Mouse (Mus musculus) gonadal fat pad, adult 2 months (tissue): ENCODE data around the gene Rtp3. TPM values are rescaled to one million over a fixed set of nuclear protein-coding genes. Genes with fewer than 3 reads are reported as not detected.

Experiments used
- DNase-seq: peaks from one replicate; pipeline ENCODE4 v3.0.0-alpha.2; 2012; ENCODE audit warnings: low read depth
- polyA plus RNA-seq: library from polyadenylated mRNA; depleted of rRNA; stranded (reverse); fragments of >200 nt; gene quantifications from 2 replicates; pipeline ENCODE4 v1.2.3, GENCODE M21; 2012; rRNA removed

The Rtp3 gene
- 4.6 and 4.7 TPM in 2 replicates for polyA plus RNA-seq

GRCm38 (mm10) chr9:110990204-110990603 is at the start of gene Rtp3:
Rtp3 (minus strand) TSS chr9:110990583.
- no peak for DNase-seq

DNA sequence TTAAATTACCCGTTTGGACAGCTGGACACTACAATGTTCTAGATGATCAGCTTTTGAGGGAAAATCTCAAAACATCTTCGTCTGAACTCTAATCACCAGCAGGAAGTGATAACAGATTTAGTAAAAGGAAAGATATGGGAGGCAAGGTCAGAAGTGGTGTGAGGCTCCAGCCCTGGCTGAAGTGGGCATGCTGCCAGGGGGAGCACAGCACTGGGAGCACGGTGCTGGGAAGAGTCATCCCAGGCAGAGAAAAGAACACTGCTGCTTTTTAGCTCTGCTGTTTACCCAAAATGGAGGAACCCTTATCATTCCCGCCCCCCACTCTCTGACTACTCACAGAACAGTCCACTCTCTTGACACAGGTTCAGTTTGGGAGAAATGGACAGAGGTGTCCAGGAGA is 49.6 kb upstream of the Rtp3 start:
- DNase-seq, result no peak

GRCm38 (mm10) chr9:111033717-111034116 is 43.3 kb upstream of the Rtp3 start:
- DNase-seq, result no peak

GRCm38 (mm10) chr9:111026791-111027190 is 36.4 kb upstream of the Rtp3 start:
- no peak for DNase-seq

DNA sequence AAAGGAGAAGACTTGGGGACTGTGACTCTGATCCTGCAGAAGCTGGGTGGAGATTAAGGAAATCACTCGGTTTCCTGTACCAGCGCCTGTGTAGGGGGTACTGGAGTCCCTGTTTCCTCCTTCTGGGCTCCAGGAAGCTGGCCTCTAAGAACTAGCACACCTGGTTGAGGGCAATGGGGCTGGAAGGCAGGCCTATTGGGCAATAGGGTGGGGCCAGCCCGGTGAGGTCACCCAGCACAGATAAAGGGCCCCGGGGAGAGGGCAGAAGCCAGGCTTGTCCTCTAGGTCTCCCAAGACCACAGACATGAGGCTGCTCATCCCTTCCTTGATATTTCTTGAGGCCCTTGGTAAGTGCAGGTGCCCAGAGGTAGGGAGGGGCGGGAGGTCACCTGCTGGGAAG is 28.6 kb upstream of the Rtp3 start, which contains the start of gene Ltf:
Gene Ltf, plus strand, starts transcription at position 250 of the 400 bp plus-strand sequence.
- DNase-seq, result no peak

GRCm38 (mm10) chr9:111015658-111016057 is 25.3 kb upstream of the Rtp3 start:
- DNase-seq, result no peak

DNA sequence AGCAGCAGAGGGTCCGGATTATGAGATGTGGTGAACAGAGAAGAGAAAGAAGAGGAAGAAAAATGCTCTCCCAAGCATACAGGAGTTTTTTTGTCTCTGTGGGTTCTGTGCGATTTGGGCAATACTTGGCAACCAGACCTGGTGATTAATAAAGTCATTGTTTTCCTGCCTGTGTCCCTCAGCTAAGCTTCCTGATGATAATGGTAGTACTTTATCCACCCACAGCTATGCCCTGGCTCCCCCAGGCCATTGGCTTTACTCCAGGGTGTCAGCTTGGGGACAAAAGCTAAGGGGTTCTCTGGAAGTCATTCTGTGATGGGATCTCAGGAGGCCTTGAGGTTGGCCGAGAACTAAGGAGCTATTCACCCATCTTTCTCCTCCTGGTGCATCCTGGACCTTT is 21.7 kb upstream of the Rtp3 start:
- peak; percentile 60 for DNase-seq

DNA sequence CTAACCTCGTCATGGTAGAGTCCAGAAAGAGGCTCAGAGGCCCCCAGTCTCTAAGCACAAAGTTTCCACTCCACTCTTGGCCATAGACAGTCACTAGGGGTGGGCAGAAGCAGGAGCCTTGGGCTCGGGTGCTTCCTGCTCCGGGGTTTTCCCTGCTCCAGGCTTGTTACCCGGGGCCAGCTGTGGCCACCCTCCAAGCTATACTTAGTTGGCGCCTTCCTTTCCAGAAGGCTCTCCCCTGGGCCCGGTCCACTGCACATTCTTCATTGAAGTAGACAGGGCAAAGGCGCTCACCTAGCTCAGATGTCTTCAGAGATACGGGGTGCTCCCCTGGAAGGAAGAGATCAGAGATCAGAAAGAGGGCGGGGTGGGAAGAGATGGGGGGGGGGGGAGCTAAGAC is 21.2 kb upstream of the Rtp3 start:
- DNase-seq, result no peak

DNA sequence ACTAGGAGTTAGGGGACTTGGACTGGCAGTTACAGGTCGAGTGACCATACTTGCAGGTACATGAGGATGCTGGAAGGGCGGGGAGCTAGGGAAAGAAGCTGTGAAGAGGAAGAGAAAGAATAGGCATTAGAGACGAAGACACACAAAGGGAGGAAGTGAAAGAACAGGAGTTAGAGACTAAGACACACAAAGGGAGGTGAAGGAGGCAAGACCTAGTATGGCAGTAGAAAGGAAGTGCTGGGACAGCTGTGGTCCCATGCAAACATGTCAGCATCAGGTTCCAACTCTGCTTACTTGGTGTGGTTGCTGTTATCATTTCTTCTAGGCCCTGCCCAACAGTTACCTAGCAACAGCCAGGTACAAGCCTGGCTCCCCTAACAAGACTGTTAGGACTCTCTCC is 19.4 kb upstream of the Rtp3 start:
- no peak for DNase-seq

DNA sequence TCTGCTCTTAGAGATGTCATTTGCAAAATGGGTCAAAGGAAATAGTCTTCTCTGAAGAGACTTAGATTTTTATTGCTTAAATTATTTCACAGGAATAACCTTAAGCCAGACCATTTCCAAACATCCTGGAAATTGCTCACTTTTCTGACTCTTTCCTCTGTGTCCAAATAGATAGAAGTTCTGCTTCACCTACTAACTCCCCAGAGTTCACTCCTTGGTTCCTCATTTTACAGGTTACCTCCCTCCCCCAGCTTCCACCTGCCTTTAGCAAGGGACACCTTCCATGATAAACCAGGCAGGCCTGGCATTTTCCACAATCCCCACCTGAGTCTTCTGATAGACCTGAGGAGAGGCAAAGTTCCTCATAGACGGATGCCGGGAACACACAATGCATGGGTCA is 16.2 kb upstream of the Rtp3 start:
- no peak for DNase-seq

DNA sequence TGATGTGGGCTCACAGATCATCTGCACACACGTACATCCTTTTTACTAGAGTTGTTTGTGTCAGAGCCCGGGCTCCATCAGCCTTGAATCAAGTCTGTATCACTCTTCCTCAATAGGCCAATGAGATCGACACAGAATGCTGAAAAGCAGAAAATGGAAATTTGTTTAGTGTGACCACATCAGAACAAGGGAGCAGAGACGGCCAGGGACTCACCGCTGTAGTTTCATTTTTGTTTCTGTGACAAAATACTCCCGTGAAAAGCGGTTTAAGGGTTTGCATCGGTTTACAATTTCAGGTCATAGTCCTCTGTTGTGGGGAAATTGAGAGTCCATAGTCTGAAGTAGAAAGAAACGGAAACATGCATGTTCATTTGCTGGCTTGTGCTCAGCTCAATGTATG is 12.9 kb upstream of the Rtp3 start:
- DNase-seq, result no peak

GRCm38 (mm10) chr9:111001621-111002020 is 11.2 kb upstream of the Rtp3 start:
- DNase-seq, result no peak

- no peak for DNase-seq
These were observed 9.5 kb upstream of the Rtp3 start for GRCm38 (mm10) chr9:110999856-111000255.

DNA sequence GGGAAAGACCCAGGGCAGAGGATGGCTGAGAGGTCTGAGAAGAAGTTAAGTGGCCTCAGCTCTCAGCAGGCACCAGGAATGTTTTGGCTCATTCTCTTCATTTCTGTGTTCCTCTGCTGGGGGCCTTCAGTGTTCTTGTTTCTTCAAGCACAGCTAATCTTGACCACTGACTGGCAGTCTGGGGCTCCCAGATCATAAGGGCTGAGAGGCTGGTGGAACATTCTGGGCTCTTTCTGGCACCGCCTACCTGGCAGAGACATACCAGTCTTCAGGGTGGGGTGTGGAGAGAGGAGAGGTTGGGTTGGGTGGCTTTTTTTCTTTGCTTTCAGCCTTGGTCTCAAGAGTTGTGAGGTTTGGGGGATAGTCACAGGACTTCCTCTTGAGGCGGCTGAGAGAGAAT is 8.7 kb upstream of the Rtp3 start:
- DNase-seq, result no peak

- DNase-seq, result no peak
These were observed 6.9 kb upstream of the Rtp3 start for GRCm38 (mm10) chr9:110997245-110997644.

GRCm38 (mm10) chr9:110994716-110995172 is 4.4 kb upstream of the Rtp3 start:
- DNase-seq, result peak; percentile 74

GRCm38 (mm10) chr9:110993281-110993709 is 2.9 kb upstream of the Rtp3 start:
- no peak for DNase-seq

- no peak for DNase-seq
These were observed 840 bp downstream of the Rtp3 start for GRCm38 (mm10) chr9:110989543-110989942.

GRCm38 (mm10) chr9:110989141-110989540 is 1.2 kb downstream of the Rtp3 start:
- DNase-seq, result no peak

- DNase-seq, result no peak
These were observed 2.3 kb downstream of the Rtp3 start for GRCm38 (mm10) chr9:110988078-110988477.

DNA sequence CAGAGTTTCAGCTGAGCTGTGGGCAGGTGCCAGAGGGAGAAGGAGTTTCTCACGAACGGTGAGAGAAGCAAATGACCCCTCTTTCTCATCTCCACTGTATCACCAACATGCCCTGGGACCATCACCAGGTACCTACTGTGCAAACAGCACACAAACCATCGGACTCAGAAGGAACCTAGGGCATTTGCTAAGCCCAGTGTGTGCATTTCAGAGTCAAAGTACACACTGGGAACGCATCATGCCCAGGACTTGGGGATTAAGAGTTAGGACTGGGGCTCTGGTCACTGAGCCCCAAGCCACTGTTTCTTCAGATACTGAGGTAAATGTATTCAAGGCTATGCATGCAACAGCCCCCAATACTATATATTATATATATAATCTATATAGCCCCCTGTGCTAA is 3.1 kb downstream of the Rtp3 start:
- no peak for DNase-seq

GRCm38 (mm10) chr9:110985951-110986350 is 4.4 kb downstream of the Rtp3 start:
- no peak for DNase-seq

GRCm38 (mm10) chr9:110985541-110985940 is 4.8 kb downstream of the Rtp3 start:
- no peak for DNase-seq

- DNase-seq, result no peak
These were observed 6.3 kb downstream of the Rtp3 start for GRCm38 (mm10) chr9:110984096-110984495.

DNA sequence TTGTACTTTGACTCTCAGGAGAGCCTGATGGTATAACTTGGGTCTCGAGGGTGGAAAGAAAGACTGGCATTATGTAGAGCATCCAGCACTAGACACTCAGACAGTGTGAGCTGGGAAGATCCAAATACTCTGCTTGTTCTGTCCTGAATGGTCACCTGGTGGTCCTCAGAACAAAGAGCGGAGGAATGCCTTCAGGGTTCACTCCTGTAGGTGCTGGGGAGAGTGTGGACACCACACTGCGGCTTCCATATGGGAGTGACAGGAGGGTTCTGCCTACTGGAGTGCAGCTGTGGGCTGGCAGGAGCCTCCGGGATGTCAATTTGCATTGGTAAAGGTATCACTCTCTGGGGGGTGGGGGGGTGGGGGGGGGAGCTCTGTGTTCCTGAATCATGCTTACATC is 8.0 kb downstream of the Rtp3 start:
- DNase-seq, result no peak
